Mouse (Mus musculus) MEL (cell line): ENCODE measurements around the gene Doxl2. TPM values are rescaled to one million over a fixed set of nuclear protein-coding genes. Genes with fewer than 3 reads are reported as not detected.

ENCODE experiments used
- DNase-seq: peaks from one replicate; pipeline ENCODE4 v3.0.0; 2011; ENCODE audit warnings: low read depth, low spot score
- H3K27ac ChIP-seq: 2 replicates; pipeline ENCODE4 v1.5.1; 2012; ENCODE audit warnings: low read depth, mild to moderate bottlenecking, control low read depth, low read length, moderate library complexity; ENCODE audit not compliant: control insufficient read depth
- H3K27me3 ChIP-seq, 2 experiments: fragments of 150-350 bp in 1 of 2; sonication (generic) in 1 of 2; 2 replicates each; pipeline ENCODE4 v1.6.1; 2012; ENCODE audit warnings: low read length in 2 of 2, mild to moderate bottlenecking in 2 of 2, improper control_type of control experiment in 1 of 2, moderate library complexity in 1 of 2; ENCODE audit not compliant: insufficient read depth in 2 of 2, control insufficient read depth in 1 of 2
- H3K36me3 ChIP-seq, 2 experiments: 2 replicates each; pipeline ENCODE4 v1.6.1; 2012 to 2014; ENCODE audit warnings: low read length in 2 of 2, improper control_type of control experiment in 1 of 2, inconsistent platforms in 1 of 2, mild to moderate bottlenecking in 1 of 2; ENCODE audit not compliant: insufficient read depth in 2 of 2, control insufficient read depth in 1 of 2
- H3K4me1 ChIP-seq, 2 experiments: fragments of 150-350 bp in 1 of 2; sonication (generic) in 1 of 2; 2 replicates each; pipeline ENCODE4 v1.6.1; 2012; ENCODE audit warnings: low read length in 2 of 2, improper control_type of control experiment in 1 of 2, mild to moderate bottlenecking in 1 of 2; ENCODE audit not compliant: insufficient read depth in 2 of 2, control insufficient read depth in 1 of 2
- H3K4me3 ChIP-seq, 2 experiments: fragments of 150-350 bp in 1 of 2; sonication (generic) in 1 of 2; 2 replicates each; pipeline ENCODE4 v1.5.1; 2012; ENCODE audit warnings: low read depth in 2 of 2, low read length in 2 of 2, mild to moderate bottlenecking in 2 of 2, moderate library complexity in 2 of 2, control low read depth in 1 of 2, improper control_type of control experiment in 1 of 2; ENCODE audit not compliant: control insufficient read depth in 1 of 2, insufficient read depth in 1 of 2
- H3K79me2 ChIP-seq: 2 replicates; pipeline ENCODE4 v1.6.1; 2012; ENCODE audit warnings: mild to moderate bottlenecking, low read length, moderate library complexity; ENCODE audit not compliant: control insufficient read depth, poor library complexity, insufficient read depth
- H3K9ac ChIP-seq: 2 replicates; pipeline ENCODE4 v1.6.1; 2012; ENCODE audit warnings: low read depth, mild to moderate bottlenecking, control low read depth, low read length, moderate library complexity; ENCODE audit not compliant: control insufficient read depth, poor library complexity, severe bottlenecking
- H3K9me3 ChIP-seq: fragments of 150-350 bp; sonication (generic); replicated peaks from 2 replicates; pipeline ENCODE4 v1.6.1; 2012; ENCODE audit warnings: mild to moderate bottlenecking, low read length, improper control_type of control experiment, moderate library complexity; ENCODE audit not compliant: insufficient read depth
- BHLHE40 ChIP-seq: IDR thresholded peaks from 2 replicates; pipeline ENCODE4 v1.6.1; 2012; ENCODE audit warnings: low read depth, mild to moderate bottlenecking, inconsistent platforms, low read length, improper control_type of control experiment, borderline replicate concordance
- CHD1 ChIP-seq: IDR thresholded peaks from 2 replicates; pipeline ENCODE4 v1.6.1; 2012; ENCODE audit warnings: low read depth, mild to moderate bottlenecking, inconsistent platforms, low read length, improper control_type of control experiment
- CHD2 ChIP-seq: IDR thresholded peaks from 2 replicates; pipeline ENCODE4 v1.6.1; 2011; ENCODE audit warnings: low read length, improper control_type of control experiment
- ELF1 ChIP-seq: IDR thresholded peaks from 2 replicates; pipeline ENCODE4 v1.6.1; 2014; ENCODE audit warnings: low read depth, mild to moderate bottlenecking, inconsistent platforms, low read length, improper control_type of control experiment, moderate library complexity
- EP300 ChIP-seq, 2 experiments: IDR thresholded peaks; 2 replicates each; pipeline ENCODE4 v1.6.1; 2011; ENCODE audit warnings: improper control_type of control experiment in 2 of 2, low read length in 2 of 2, low read depth in 1 of 2, mild to moderate bottlenecking in 1 of 2
- ETS1 ChIP-seq: IDR thresholded peaks from 2 replicates; pipeline ENCODE4 v1.6.1; 2012; ENCODE audit warnings: low read depth, mild to moderate bottlenecking, inconsistent platforms, low read length, improper control_type of control experiment, moderate library complexity
- GABPA ChIP-seq: IDR thresholded peaks from 2 replicates; pipeline ENCODE4 v1.6.1; 2012; ENCODE audit warnings: low read depth, mild to moderate bottlenecking, inconsistent platforms, low read length, improper control_type of control experiment, moderate library complexity
- GATA1 ChIP-seq: IDR thresholded peaks from 2 replicates; pipeline ENCODE4 v1.6.1; 2011; ENCODE audit warnings: low read depth, low read length, improper control_type of control experiment
- HCFC1 ChIP-seq: IDR thresholded peaks from 2 replicates; pipeline ENCODE4 v1.6.1; 2012; ENCODE audit warnings: low read depth, mild to moderate bottlenecking, inconsistent platforms, low read length, improper control_type of control experiment, moderate library complexity
- KAT2A ChIP-seq: conservative IDR thresholded peaks from 2 replicates; pipeline ENCODE4 v1.6.1; 2012; ENCODE audit warnings: low read depth, low read length, improper control_type of control experiment, inconsistent platforms
- MAFK ChIP-seq: IDR thresholded peaks from 2 replicates; pipeline ENCODE4 v1.6.1; 2011; ENCODE audit warnings: low read depth, mild to moderate bottlenecking, low read length, improper control_type of control experiment, borderline replicate concordance
- MYB ChIP-seq: IDR thresholded peaks from 2 replicates; pipeline ENCODE4 v1.6.1; 2011; ENCODE audit warnings: mild to moderate bottlenecking, low read depth, low read length, improper control_type of control experiment
- MYC ChIP-seq: IDR thresholded peaks from 2 replicates; pipeline ENCODE4 v1.6.1; 2011; ENCODE audit warnings: low read depth, mild to moderate bottlenecking, low read length, improper control_type of control experiment, moderate library complexity
- NELFE ChIP-seq: IDR thresholded peaks from 2 replicates; pipeline ENCODE4 v1.6.1; 2011; ENCODE audit warnings: low read depth, low read length, improper control_type of control experiment
- POLR2AphosphoS2 ChIP-seq: IDR thresholded peaks from 2 replicates; pipeline ENCODE4 v1.6.1; 2011; ENCODE audit warnings: low read length, improper control_type of control experiment
- POLR2AphosphoS5 ChIP-seq: IDR thresholded peaks from 2 replicates; pipeline ENCODE4 v1.6.1; 2012; ENCODE audit warnings: low read depth, borderline replicate concordance, mild to moderate bottlenecking, inconsistent platforms, low read length, moderate library complexity, mixed read lengths
- RCOR1 ChIP-seq: IDR thresholded peaks from 2 replicates; pipeline ENCODE4 v1.6.1; 2012; ENCODE audit warnings: low read depth, mild to moderate bottlenecking, inconsistent platforms, low read length, improper control_type of control experiment
- SMC3 ChIP-seq: IDR thresholded peaks from 2 replicates; pipeline ENCODE4 v1.6.1; 2011; ENCODE audit warnings: low read depth, low read length, improper control_type of control experiment
- TBP ChIP-seq: IDR thresholded peaks from 2 replicates; pipeline ENCODE4 v1.8.0; 2011; ENCODE audit warnings: low read depth, low read length, improper control_type of control experiment
- ZC3H11A ChIP-seq: IDR thresholded peaks from 2 replicates; pipeline ENCODE4 v1.6.1; 2012; ENCODE audit warnings: low read depth, mild to moderate bottlenecking, inconsistent platforms, low read length, improper control_type of control experiment
- ZKSCAN1 ChIP-seq: IDR thresholded peaks from 2 replicates; pipeline ENCODE4 v1.6.1; 2012; ENCODE audit warnings: low read depth, mild to moderate bottlenecking, inconsistent platforms, low read length, improper control_type of control experiment, moderate library complexity
- ZNF384 ChIP-seq: IDR thresholded peaks from 2 replicates; pipeline ENCODE4 v1.6.1; 2012; ENCODE audit warnings: low read depth, mild to moderate bottlenecking, inconsistent platforms, low read length, improper control_type of control experiment
- polyA plus RNA-seq, 2 experiments: library from polyadenylated mRNA; stranded (reverse) in 1 of 2; unstranded in 1 of 2; fragments of >175 nt in 1 of 2; fragments of >200 nt in 1 of 2; gene quantifications; 2 replicates each; pipeline versions ENCODE4 v1.2.1 to v1.2.4; 2012; ENCODE audit warnings: low replicate concordance in 2 of 2, low read depth in 1 of 2; ENCODE audit not compliant: insufficient read length in 2 of 2, insufficient read depth in 1 of 2, missing spikeins in 1 of 2
- total RNA-seq: library from RNA; depleted of rRNA; stranded (reverse); fragments of 300-350 nt; gene quantifications from 2 replicates; pipeline ENCODE4 v1.2.3, GENCODE M21; 2012

Gene Doxl2
- total and polyA plus RNA-seq, 3 experiments: not detected

- Histone ChIP-seq H3K4me1 (no peaks in the 10 kb centered on the region), H3K79me2 (no peaks in the 10 kb centered on the region), H3K27ac (no peak overlapping the region), H3K36me3 (no peaks in the 10 kb centered on the region), H3K9ac (no peak overlapping the region), H3K27me3 (no peaks in the 10 kb centered on the region), H3K9me3 (no peaks in the 10 kb centered on the region), H3K4me3 (no peak overlapping the region)
- no peak for DNase-seq
- no peak for TF ChIP-seq POLR2AphosphoS5
- TF ChIP-seq GABPA: no peak
- TF ChIP-seq ZC3H11A: no peak
- TF ChIP-seq SMC3: no peak
- no peak for TF ChIP-seq GATA1
- no peak for TF ChIP-seq EP300 (IDR thresholded peaks at IDR 0.05; ENCODE audit: low read depth in 1 of 2, low read length in 2 of 2)
- no peak for TF ChIP-seq ZNF384
Observed at GRCm38 (mm10) chr6:48967868-48968267, 6.9 kb upstream of the Doxl2 start.

DNA sequence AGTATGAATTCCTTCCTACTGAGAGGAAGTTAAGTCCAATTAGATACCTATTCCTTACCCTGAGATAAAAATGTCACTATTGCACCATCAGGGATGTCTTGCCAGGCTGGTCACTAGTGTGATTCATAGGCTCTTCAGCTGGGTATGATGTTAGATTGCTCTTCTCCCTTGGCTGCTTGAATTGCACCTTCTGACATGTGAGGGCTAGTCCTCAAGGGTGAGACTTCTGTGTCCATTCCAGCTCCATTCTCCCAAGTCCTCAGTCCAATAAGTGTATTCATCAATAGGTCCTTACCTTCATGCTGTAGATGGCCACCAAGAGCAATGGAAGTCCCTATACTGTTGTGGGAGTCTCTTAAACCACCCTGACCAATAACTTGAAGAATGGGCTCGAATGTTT lies 4.9 kb downstream of the Doxl2 start:
- Histone ChIP-seq H3K79me2 (no peaks in the 10 kb centered on the region), H3K9me3 (no peaks in the 10 kb centered on the region), H3K9ac (no peak overlapping the region), H3K27ac (no peak overlapping the region), H3K27me3 (no peaks in the 10 kb centered on the region), H3K4me1 (no peaks in the 10 kb centered on the region)
- no peak for DNase-seq
- no peak for TF ChIP-seq GATA1
- no peak for TF ChIP-seq GABPA
- TF ChIP-seq ETS1: no peak
- no peak for TF ChIP-seq MAFK
- TF ChIP-seq NELFE: no peak
- no peak for TF ChIP-seq BHLHE40
- no peak for TF ChIP-seq MYB
- no peak for TF ChIP-seq TBP
- TF ChIP-seq RCOR1: no peak
- no peak for TF ChIP-seq ELF1
- no peak for TF ChIP-seq POLR2AphosphoS2
- TF ChIP-seq ZKSCAN1: no peak
- TF ChIP-seq MYC: no peak
- TF ChIP-seq KAT2A: no peak
- no peak for TF ChIP-seq CHD1
- TF ChIP-seq CHD2: no peak
- no peak for TF ChIP-seq HCFC1
- TF ChIP-seq, all 39 proteins: peak for 0
- Histone ChIP-seq H3K4me3 (no peak overlapping the region), H3K36me3 (no peaks in the 10 kb centered on the region)
